Comparison of ENCODE assay signal across 10 mouse cellular contexts in genomic region chr3:18715776-18716175, GRCm38 (mm10).
A peak's percentile ranks its signal among the peaks of the same experiment; 100 is the strongest.
DNase-seq lines count a peak whose midpoint lies in the region; ATAC-seq lines count a peak whose summit lies in the region.
"Had no signal": no experiment of that assay in that cellular context is flagged by ENCODE, and none has a peak within 500 bp of the region (broad histone marks: within the 10 kb centered on the region; RNA-seq: fewer than 3 reads in every experiment).

No protein-coding gene starts in this region.

- H3K4me1 ChIP-seq in midbrain, embryonic 15.5 days, result no peaks in the 10 kb centered on the region
- H3K4me1 ChIP-seq in midbrain, embryonic 10.5 days, result no peaks in the 10 kb centered on the region
- H3K4me1 ChIP-seq: limb, embryonic 15.5 days had no signal

- intact Hi-C loops in gastrocnemius, postnatal 14 days (cut with DNase I; ENCODE audit: low total_unique reads), result no loop called here

- H3K36me3 ChIP-seq in midbrain, embryonic 15.5 days (replicated peaks), result no peaks in the 10 kb centered on the region
- H3K36me3 ChIP-seq in midbrain, embryonic 10.5 days, result no peaks in the 10 kb centered on the region
- H3K36me3 ChIP-seq: limb, embryonic 15.5 days had no signal

- 75% methylated on average over 5 of the region's 5 CpGs for WGBS in midbrain, embryonic 15.5 days
- 90% methylated on average over 5 of the region's 5 CpGs for WGBS in midbrain, embryonic 10.5 days

- H3K9ac ChIP-seq in midbrain, embryonic 15.5 days, result no peak overlapping the region
- H3K9ac ChIP-seq: limb, embryonic 15.5 days had no signal

- H3K4me2 ChIP-seq in midbrain, embryonic 15.5 days, result no peak overlapping the region
- H3K4me2 ChIP-seq: limb, embryonic 15.5 days had no signal

- no peak overlapping the region for H3K27ac ChIP-seq in midbrain, embryonic 15.5 days
- no peak overlapping the region for H3K27ac ChIP-seq in midbrain, embryonic 10.5 days (replicated peaks)
- H3K27ac ChIP-seq: limb, embryonic 15.5 days had no signal

- H3K27me3 ChIP-seq in midbrain, embryonic 15.5 days (replicated peaks), result no peaks in the 10 kb centered on the region
- no peaks in the 10 kb centered on the region for H3K27me3 ChIP-seq in midbrain, embryonic 10.5 days (ENCODE audit: low read depth, poor library complexity, severe bottlenecking)
- H3K27me3 ChIP-seq: limb, embryonic 15.5 days had no signal

- no peaks in the 10 kb centered on the region for H3K9me3 ChIP-seq in midbrain, embryonic 15.5 days
- no peaks in the 10 kb centered on the region for H3K9me3 ChIP-seq in midbrain, embryonic 10.5 days (replicated peaks)
- H3K9me3 ChIP-seq: limb, embryonic 15.5 days had no signal

- ATAC-seq in midbrain, embryonic 15.5 days (replicated peaks), result 0 out of 2 replicates have a peak, but pooled peaks have one; percentile 60
- ATAC-seq: intestine, embryonic 16.5 days had no signal

- DNase-seq in gastrocnemius, postnatal 10 days, result peak; percentile 6
- DNase-seq in gastrocnemius, postnatal 14 days, result no peak
- no peak for DNase-seq in midbrain, embryonic 10.5 days (ENCODE audit: low spot score)
- peak; percentile 56 for DNase-seq in layer of hippocampus, adult 9-10 months (ENCODE audit: low spot score)
- peak; percentile 8 for DNase-seq in retina, postnatal 7 days (ENCODE audit: low read depth, low spot score)
- no peak for DNase-seq in ovary, adult 18-20 months (ENCODE audit: low spot score)
- DNase-seq: right cerebral cortex, postnatal 14 days had no signal

- no peak overlapping the region for H3K4me3 ChIP-seq in midbrain, embryonic 15.5 days
- no peak overlapping the region for H3K4me3 ChIP-seq in midbrain, embryonic 10.5 days
- H3K4me3 ChIP-seq: limb, embryonic 15.5 days had no signal

Comparison
In these comparisons a context has a peak if more than half of its experiments do, and no peak if none do; other contexts are left out.
1. DNase-seq: peak in gastrocnemius, postnatal 10 days (single experiment), layer of hippocampus, adult 9-10 months (single experiment) and retina, postnatal 7 days (single experiment); none in gastrocnemius, postnatal 14 days (single experiment), midbrain, embryonic 10.5 days (single experiment) and ovary, adult 18-20 months (single experiment).